Mouse (Mus musculus) kidney, adult 10 weeks (tissue): Measurements from ENCODE around the gene Pdgfa. TPM values are rescaled to one million over a fixed set of nuclear protein-coding genes. Genes with fewer than 3 reads are reported as not detected.

Experiments
- polyA plus RNA-seq: library from polyadenylated mRNA; stranded (reverse); fragments of 350-450 nt; fragmentation: Illumina TruSeq; extraction: RNeasy Lipid Tissue Mini Kit (QIAGEN cat#74804); gene quantifications from one replicate; pipeline ENCODE4 v1.2.3, GENCODE M21; 2014; ENCODE audit warnings: low read depth, low replicate concordance

Gene Pdgfa
- 10.7 TPM for polyA plus RNA-seq

GRCm38 (mm10) chr5:138997171-138997788 is at the start of gene Pdgfa:
Gene Pdgfa (minus strand): TSS chr5:138997370.

Other genes with a start within 250 kb of the Pdgfa start
- 5.1 TPM for gene Fam20c, start 242.9 kb downstream of the Pdgfa start, polyA plus RNA-seq
- not detected for gene Gm5294, start 177.3 kb downstream of the Pdgfa start, polyA plus RNA-seq
- 2.8 TPM for gene Prkar1b, start 152.6 kb upstream of the Pdgfa start, polyA plus RNA-seq
- gene Dnaaf5, start 152.9 kb upstream of the Pdgfa start, polyA plus RNA-seq: 4.6 TPM
- gene Sun1, start 203.3 kb upstream of the Pdgfa start, polyA plus RNA-seq: 11.6 TPM